Mouse (Mus musculus) R1 (cell line): ENCODE data around the gene Abi3bp.

ENCODE experiments used
- DNase-seq: peaks from one replicate; pipeline ENCODE4 v3.0.0-alpha.2; 2018; ENCODE audit warnings: low read depth, low spot score

Gene Abi3bp

DNA sequence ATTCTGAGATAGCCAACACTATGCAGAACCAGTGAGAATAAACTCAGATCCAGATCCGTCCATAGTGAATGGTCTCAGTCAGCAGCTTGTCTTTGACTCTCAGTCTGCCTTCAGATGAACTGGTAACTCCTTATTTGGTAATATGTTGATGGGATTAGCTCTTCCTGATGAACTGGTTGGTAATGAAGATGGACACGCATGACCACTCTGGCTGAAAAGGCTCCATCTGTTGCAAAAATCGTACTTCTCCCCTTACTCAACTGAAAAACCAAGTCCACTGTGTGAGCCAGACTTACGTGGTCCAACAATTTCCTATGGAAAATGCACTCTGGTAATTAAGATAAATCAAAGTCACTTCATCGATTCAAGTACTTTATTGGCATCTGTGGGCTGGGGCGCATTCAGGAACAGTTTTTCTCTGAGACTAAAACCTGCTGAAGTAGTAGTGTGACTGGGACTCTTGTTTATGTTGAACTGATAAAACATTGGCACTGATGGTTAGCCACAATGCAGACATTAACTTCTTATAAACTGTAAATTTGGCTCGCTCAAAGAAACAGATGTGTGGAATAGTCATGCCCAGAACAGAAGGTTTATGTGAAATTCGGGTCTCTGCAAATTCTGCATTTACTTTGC is 203.4 kb downstream of the Abi3bp start:
- DNase-seq, result no peak

DNA sequence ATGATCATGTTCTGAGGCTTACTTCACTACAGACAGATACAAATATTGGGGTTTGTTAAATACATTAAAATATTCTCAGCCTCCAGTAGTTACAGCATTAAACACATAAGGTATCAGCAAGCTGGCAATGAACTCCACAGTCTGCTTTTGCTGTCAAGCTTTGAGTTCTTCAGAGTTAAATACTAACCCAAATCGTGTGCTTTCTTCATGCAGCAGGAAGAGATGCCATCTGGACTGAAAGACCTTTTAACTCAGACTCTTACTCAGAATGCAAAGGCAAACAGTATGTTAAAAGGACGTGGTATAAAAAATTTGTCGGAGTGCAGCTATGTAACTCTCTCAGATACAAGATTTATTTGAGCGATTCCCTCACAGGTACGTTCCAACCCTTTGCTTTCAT is 209.1 kb downstream of the Abi3bp start:
- no peak for DNase-seq

- no peak for DNase-seq
Measured at GRCm38 (mm10) chr16:56690715-56691114, 213.0 kb downstream of the Abi3bp start.

GRCm38 (mm10) chr16:56696448-56696847 is 218.8 kb downstream of the Abi3bp start:
- DNase-seq, result no peak

GRCm38 (mm10) chr16:56700898-56701297 is 223.2 kb downstream of the Abi3bp start:
- no peak for DNase-seq

DNA sequence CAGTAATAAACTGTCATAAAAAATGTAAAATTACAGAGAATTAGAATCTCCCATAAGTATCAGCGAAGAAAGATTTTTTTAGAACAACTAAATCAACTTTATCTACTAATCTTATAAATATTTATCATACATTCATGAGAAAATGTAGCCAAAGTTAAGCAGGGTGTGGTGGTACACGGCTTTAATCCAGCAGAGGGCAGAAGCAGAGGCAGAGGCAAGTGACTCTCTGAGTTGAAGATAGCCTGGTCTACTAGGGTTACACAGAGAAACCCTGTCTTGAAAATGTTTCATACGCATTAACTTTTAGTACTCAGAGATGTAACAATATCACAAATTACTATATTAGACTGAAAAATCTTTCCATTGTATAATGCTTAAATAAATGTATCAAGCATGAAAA is 228.1 kb downstream of the Abi3bp start:
- no peak for DNase-seq

GRCm38 (mm10) chr16:56710071-56710470 is 232.4 kb downstream of the Abi3bp start:
- no peak for DNase-seq

DNA sequence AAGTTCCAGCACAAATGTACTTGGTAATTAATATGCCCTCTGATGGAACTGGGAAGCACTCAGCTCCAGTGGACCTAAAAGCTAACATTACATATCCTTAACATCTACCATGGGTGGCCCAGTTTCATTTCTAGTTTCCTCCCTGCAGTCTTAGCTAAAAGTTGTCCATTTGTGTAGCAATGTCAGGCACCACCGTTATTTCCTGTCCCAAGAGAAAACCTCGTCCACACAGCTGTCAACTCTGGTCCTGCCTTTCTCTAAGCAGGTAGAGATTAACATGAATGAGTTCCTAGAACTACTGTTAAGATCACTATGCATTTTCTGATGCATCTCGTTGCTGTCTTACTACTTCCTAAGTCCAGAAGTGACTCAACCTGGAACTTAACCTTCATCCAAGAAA is 237.9 kb downstream of the Abi3bp start:
- no peak for DNase-seq

DNA sequence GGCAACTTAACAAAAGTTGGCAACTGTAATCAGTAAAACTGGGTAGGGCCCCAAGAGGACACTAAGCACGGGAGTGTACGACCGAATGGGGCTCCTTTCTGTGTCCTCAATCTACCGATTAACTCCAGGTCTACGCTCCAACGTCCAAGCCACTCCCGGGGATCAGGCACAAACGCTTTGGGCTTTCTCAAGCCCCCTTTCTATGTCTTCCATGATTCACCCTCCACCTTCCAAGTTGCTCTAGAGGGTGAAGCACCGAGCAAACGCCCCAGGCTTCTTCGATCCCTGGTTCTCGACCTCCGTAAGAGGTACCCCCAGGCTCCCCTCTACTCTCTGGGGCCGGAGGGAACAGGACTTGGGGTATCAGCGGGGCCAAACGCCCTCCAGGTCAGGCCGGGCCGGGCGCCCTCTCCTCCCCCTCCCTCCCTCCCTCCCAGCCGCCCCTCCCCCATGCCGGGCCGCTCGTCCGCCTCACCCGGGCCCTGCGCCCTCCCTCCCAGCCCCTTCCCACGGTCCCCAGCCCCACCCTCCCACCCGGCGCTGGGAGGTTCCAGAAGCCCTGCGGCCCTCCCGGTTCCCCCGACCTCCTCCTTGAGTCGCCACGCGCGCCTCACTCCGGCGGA is 239.0 kb downstream of the Abi3bp start:
- peak; percentile 78 for DNase-seq

DNA sequence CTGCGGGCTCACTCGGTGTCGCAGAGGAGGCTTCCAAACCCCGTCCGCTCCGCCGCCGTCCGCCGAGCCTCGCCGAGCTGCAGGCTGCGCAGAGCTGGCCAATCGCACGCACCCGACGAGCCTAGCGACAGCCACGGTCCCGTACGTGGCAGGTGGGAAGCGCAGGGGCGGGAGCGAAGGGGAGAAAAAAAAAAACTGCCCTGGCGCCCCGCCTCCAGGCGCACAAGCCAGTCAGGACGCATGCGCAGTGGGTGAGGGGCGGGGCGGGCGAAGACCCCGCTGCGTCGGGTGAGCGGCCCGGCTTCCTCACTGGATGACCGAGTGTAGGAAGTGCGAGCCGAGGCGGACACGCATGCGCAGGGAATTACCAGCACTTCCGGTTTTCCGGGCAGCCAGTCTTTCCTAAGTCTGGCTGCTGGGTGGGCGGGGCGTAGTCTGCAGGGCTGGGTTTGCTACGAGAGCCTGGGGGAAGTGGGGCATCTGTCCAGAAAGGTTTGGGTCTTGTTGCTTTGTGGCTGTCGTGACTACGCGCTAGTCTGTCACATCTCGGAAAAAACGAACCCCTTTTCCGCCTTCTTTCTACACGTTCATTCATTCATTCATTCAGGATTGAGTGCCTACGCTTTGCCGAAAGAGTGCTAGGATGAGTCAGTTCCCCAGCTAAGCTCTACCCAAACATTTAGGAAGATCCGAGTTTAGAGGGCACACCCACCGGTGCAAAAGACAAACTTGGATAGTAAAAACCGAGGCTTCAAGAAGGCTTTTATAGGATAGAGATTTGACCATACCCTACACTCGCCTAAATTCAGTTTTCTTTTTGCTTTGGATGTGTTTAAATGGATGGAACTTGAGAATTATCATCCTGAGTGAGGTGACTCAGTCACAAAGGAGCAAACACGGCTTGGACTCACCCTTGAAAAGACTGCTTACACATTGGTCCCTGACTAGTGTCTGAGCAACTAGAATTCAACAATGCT is 239.8 kb downstream of the Abi3bp start, which contains the start of gene Tfg:
Gene Tfg, minus strand, starts transcription at position 227 of the 977 bp plus-strand sequence.
- peak; percentile 99 for DNase-seq

DNA sequence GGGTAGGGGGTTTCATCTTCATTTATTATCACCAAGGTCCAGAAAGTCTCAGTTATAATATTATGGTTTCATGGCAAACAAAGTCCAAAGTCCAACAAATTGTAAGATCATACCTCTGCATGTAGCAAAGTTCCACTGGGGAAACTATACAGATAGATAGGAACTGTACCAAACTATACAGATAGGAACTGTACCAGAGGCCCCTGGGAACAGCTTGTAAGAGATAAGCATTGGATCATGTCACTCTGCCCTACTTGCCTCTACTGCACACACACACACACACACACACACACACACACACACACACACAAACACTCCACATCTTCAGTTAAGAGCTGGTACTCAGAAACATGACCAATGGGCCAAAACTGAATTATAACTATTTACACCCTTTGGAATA is 241.4 kb downstream of the Abi3bp start:
- DNase-seq, result no peak

- DNase-seq, result no peak
Measured at GRCm38 (mm10) chr16:56722357-56722756, 244.7 kb downstream of the Abi3bp start.

GRCm38 (mm10) chr16:56724927-56725326 is 247.2 kb downstream of the Abi3bp start:
- DNase-seq, result no peak

DNA sequence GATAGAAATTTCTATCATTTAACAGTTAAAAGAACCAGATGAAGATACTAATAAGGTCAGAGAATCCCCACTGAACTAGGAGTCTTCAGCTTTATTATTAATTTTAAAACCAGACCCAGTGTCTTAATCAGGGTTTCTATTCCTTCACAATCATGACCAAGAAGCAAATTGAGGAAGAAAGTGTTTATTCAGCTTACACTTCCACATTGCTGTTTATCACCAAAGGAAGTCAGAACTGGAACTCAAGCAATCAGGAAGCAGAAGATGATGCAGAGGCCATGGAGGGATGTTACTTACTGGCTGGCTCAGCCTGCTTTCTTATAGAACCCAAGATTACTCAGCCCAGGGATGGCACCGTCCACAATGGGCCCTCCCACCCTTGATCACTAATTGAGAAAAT is 251.4 kb downstream of the Abi3bp start:
- no peak for DNase-seq
